Mouse (Mus musculus) testis, adult 2 months (tissue): ENCODE results near the gene Ppp2r5b. TPM values are rescaled to one million over a fixed set of nuclear protein-coding genes. Genes with fewer than 3 reads are reported as not detected.

Source experiments
- H3K27ac ChIP-seq: fragments of 200-500 bp; 2 replicates; pipeline ENCODE4 v1.5.1; 2012; ENCODE audit warnings: low read depth, low read length; ENCODE audit not compliant: control insufficient read depth, insufficient read depth
- H3K27me3 ChIP-seq: fragments of 200-500 bp; 2 replicates; pipeline ENCODE4 v1.6.1; 2012; ENCODE audit warnings: mild to moderate bottlenecking, low read length, moderate library complexity; ENCODE audit not compliant: control insufficient read depth, insufficient read depth
- H3K36me3 ChIP-seq: fragments of 200-500 bp; 2 replicates; pipeline ENCODE4 v1.6.1; 2012; ENCODE audit warnings: mild to moderate bottlenecking, low read length; ENCODE audit not compliant: control insufficient read depth, insufficient read depth
- H3K4me1 ChIP-seq: fragments of 200-500 bp; 2 replicates; pipeline ENCODE4 v1.6.1; 2012; ENCODE audit warnings: low read length; ENCODE audit not compliant: control insufficient read depth, insufficient read depth
- H3K4me3 ChIP-seq: fragments of 200-500 bp; 2 replicates; pipeline ENCODE4 v1.5.1; 2012; ENCODE audit warnings: low read depth, mild to moderate bottlenecking, low read length, moderate library complexity, mixed read lengths; ENCODE audit not compliant: control insufficient read depth
- CTCF ChIP-seq: fragments of 200-500 bp; IDR thresholded peaks from 2 replicates; pipeline ENCODE4 v1.5.1; 2012; ENCODE audit warnings: low read depth, mild to moderate bottlenecking, inconsistent platforms, low read length, moderate library complexity; ENCODE audit not compliant: control insufficient read depth, insufficient read depth, insufficient replicate concordance
- POLR2A ChIP-seq: fragments of 200-500 bp; IDR thresholded peaks from 2 replicates; pipeline ENCODE4 v1.6.1; 2012; ENCODE audit warnings: low read depth, mild to moderate bottlenecking, inconsistent platforms, low read length, moderate library complexity; ENCODE audit not compliant: control insufficient read depth
- polyA plus RNA-seq: library from polyadenylated mRNA; depleted of rRNA; stranded (reverse); fragments of >200 nt; gene quantifications from 2 replicates; pipeline ENCODE4 v1.2.3, GENCODE M21; 2012

The Ppp2r5b gene
- polyA plus RNA-seq, 1 experiment, result 4.6 TPM

DNA sequence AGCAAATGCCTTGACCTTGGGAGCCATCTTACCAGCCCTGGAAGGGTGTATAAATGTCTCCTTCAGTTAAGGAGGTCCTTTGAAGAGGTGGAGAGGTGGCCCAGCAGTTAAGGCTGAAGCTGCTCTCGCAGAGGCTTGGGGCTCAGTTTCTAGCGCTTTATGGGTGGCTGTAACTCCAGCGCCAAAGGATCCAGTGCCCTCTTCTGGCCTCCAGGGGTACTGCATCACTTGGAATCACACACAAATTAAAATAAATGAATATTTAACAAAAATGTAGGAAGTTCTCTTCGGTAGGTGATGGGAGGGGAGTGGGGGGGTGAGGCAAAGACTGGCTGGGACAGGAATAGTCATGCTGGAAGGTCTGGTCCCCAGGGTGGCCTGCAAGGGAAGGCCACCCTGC lies 25.3 kb upstream of the Ppp2r5b start:
- TF ChIP-seq CTCF (peak; percentile 51; the same call in 1 of the 2 replicates), POLR2A (no peak)
- no peak overlapping the region for H3K27ac ChIP-seq
- peaks cover 4% of the 10 kb centered on the region for H3K36me3 ChIP-seq
- no peaks in the 10 kb centered on the region for H3K27me3 ChIP-seq
- no peaks in the 10 kb centered on the region for H3K4me1 ChIP-seq
- no peak overlapping the region for H3K4me3 ChIP-seq

DNA sequence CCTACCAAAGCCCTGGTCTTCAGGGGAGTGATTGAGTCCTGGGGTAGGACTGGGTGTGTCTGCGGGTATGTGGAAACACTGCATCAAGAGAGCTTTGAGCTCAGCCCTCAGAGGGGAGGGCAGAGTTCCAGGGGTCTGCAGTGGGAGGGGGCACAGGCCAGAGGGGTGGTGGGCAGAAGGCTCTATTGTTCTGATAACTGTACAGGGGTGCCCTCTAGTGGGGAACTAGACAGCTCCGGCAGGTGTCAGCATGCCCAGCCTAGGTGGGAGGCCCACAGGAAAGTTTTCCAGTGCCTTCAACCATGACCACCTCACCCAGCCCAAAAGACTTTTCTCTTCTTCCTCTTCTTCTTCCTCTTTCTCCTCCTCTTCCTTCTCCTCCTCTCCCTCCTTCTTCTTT lies 24.8 kb upstream of the Ppp2r5b start:
- Histone ChIP-seq H3K27me3 (no peaks in the 10 kb centered on the region), H3K36me3 (peaks cover 4% of the 10 kb centered on the region), H3K4me3 (no peak overlapping the region), H3K27ac (no peak overlapping the region), H3K4me1 (no peaks in the 10 kb centered on the region)
- TF ChIP-seq POLR2A (no peak), CTCF (no peak; the same call in 1 of the 2 replicates)

DNA sequence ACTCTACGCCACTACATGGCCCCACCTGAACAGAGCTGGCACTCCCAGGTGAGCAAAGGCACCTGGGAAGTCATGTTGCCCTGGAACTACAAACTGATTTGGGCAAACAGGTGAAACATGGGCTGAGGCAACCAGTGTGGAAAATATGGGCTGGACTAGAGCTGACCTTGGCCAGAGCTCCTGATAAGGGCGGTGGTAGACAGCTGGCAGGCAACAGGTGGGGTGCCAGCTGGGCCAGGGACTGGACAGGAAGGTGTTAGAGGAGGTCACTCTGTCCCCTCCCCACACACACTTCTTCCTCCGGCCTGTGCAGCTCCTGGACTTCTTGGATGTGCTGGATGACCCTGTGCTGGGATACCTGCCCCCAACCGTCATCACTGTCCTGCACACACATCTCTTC lies 17.3 kb upstream of the Ppp2r5b start:
- TF ChIP-seq POLR2A, result no peak
- no peak for TF ChIP-seq CTCF
- no peak overlapping the region for H3K27ac ChIP-seq
- no peak overlapping the region for H3K4me3 ChIP-seq
- H3K36me3 ChIP-seq, result peaks cover 10% of the 10 kb centered on the region
- no peaks in the 10 kb centered on the region for H3K27me3 ChIP-seq
- H3K4me1 ChIP-seq, result no peaks in the 10 kb centered on the region

DNA sequence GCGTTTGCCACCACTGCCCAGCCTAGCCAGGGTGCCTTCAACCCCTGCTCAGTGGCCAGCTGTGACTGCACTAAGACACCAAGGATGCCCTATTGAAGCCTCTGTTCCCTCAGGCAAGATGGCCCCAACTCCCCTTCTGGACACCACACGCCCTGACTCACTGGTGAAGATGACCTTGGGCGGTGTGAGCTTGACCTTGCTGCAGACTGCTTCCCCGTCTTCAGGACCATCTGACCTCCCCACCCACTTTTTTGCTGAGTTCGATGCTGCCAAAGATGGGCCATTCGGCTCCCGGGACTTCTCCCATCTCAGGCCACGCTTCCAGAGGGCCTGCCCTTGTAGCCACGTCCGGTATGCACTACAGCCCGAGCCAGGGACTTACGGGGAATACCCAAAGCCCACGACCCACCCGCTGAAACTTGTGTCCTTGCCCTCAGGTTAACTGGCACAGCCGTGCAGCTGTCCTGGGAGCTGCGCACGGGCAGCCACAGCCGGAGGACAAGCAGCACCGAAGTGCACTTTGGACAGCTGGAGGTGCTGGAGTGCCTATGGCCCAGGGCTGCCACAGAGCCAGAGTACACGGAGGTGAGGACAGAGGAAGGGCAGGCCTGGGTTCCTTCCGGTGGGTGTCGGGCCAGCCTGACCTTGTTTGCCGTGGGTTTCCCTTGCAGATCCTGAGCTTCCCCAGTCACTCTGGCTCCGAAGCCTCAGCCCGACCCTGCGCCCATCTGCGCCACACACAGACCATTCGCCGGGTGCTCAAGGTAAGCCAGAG lies 12.0 kb upstream of the Ppp2r5b start:
- Histone ChIP-seq H3K4me3 (no peak overlapping the region), H3K27ac (no peak overlapping the region), H3K36me3 (peaks cover 5% of the 10 kb centered on the region), H3K4me1 (peaks cover 4% of the 10 kb centered on the region), H3K27me3 (no peaks in the 10 kb centered on the region)
- TF ChIP-seq CTCF (no peak), POLR2A (no peak)

DNA sequence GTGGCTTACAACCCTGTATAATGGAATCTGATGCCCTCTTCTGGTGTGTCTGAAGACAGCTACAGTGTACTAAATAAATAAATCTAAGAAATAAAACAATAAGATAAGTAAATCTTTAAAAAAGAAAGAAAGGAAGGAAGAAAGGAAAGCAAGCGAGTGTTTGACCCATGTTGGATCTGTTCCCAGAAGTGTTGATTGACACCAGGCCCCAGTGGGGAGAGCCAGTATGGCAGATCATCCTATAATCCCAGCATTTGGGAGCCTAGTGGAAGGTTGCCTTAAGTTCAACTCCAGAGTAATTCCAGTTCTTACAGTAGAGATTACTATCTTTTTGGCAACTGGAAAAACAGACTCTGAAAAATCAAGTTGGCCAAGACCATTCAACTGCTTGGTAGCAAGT lies 10.1 kb upstream of the Ppp2r5b start:
- Histone ChIP-seq H3K27me3 (no peaks in the 10 kb centered on the region), H3K27ac (no peak overlapping the region), H3K4me1 (peaks cover 11% of the 10 kb centered on the region), H3K4me3 (no peak overlapping the region), H3K36me3 (peaks cover 3% of the 10 kb centered on the region)
- no peak for TF ChIP-seq CTCF
- no peak for TF ChIP-seq POLR2A

DNA sequence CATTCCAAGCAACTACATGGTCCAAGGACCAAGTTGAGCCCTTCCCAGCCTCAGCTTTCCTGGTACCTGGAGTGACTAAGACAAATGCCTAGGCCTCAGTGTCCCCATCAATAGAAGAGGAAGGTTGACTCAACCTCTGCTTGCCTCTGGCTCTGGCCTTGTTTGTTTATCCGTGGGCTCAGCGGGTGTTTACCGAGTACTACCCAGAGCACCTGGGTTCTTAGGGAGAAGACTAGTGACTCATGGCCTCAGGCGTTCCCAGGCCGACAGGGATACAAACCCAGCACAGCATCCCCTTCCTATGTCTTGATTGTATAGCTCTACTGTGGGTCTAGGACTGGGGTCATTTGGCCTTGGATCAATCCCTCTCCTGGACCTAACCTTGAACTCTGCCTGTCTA lies 7.6 kb upstream of the Ppp2r5b start:
- Histone ChIP-seq H3K36me3 (no peaks in the 10 kb centered on the region; the same call in none of the 2 replicates), H3K4me3 (no peak overlapping the region), H3K27ac (no peak overlapping the region), H3K27me3 (no peaks in the 10 kb centered on the region), H3K4me1 (peaks cover 13% of the 10 kb centered on the region)
- TF ChIP-seq POLR2A, result no peak
- TF ChIP-seq CTCF, result no peak

DNA sequence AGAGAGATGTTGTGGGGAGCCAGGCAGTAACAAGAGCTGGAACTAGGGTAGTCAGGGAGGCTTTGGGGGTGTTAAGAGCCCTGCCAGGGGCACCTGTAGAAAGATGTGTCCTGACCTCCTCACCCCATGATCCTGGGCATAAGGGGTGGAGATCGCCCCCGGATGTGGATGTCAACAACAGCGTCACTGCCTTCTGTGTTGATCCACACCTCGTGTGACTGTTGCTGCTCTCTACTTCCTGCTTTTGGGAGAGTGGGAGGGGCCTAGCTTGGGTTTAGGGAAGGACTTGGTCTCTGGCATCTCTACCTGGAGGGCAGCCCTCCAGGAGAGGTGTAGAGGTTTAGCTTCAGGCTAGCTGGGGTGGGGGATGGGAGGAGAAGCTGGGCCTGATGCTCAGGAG lies 6.6 kb upstream of the Ppp2r5b start:
- H3K27ac ChIP-seq, result peak overlapping the region; percentile 41
- peak overlapping the region; percentile 95 for H3K4me3 ChIP-seq
- H3K36me3 ChIP-seq, result no peaks in the 10 kb centered on the region; the same call in none of the 2 replicates
- peaks cover 13% of the 10 kb centered on the region for H3K4me1 ChIP-seq
- 0 out of 2 replicates have a peak, but pooled peaks have one; percentile 30 for TF ChIP-seq POLR2A
- TF ChIP-seq CTCF, result no peak
- no peaks in the 10 kb centered on the region for H3K27me3 ChIP-seq
